Mouse (Mus musculus) CH12.LX (cell line): Measurements from ENCODE around the gene Snhg11. TPM values are rescaled to one million over a fixed set of nuclear protein-coding genes. Genes with fewer than 3 reads are reported as not detected.

Source experiments
- DNase-seq: peaks from one replicate; pipeline ENCODE4 v3.0.0-alpha.2; 2013; ENCODE audit errors: extremely low read depth
- H3K27ac ChIP-seq: 2 replicates; pipeline ENCODE4 v1.5.1; 2012; ENCODE audit warnings: low read depth, mild to moderate bottlenecking, control low read depth, moderate library complexity; ENCODE audit not compliant: insufficient read depth
- H3K27me3 ChIP-seq: replicated peaks from 2 replicates; pipeline ENCODE3; 2012; ENCODE audit warnings: inconsistent platforms
- H3K36me3 ChIP-seq, 2 experiments: replicated peaks in 1 of 2; 2 replicates each; pipeline versions ENCODE3 to v1.6.1; 2012; ENCODE audit warnings: inconsistent platforms in 1 of 2, low read length in 1 of 2, mild to moderate bottlenecking in 1 of 2, mixed read lengths in 1 of 2, moderate library complexity in 1 of 2; ENCODE audit not compliant: control insufficient read depth in 1 of 2, insufficient read depth in 1 of 2
- H3K4me1 ChIP-seq, 2 experiments: 2 replicates each; pipeline ENCODE4 v1.6.1; 2012; ENCODE audit warnings: inconsistent platforms in 1 of 2, moderate library complexity in 1 of 2; ENCODE audit not compliant: insufficient read depth in 2 of 2, control insufficient read depth in 1 of 2
- H3K4me2 ChIP-seq: 2 replicates; pipeline ENCODE4 v1.6.1; 2012; ENCODE audit warnings: low read depth, mild to moderate bottlenecking, control low read depth; ENCODE audit not compliant: poor library complexity, insufficient read depth, severe bottlenecking
- H3K4me3 ChIP-seq, 3 experiments: fragments of 150-350 bp in 1 of 3; sonication (generic) in 1 of 3; replicated peaks in 1 of 3; 2 replicates each; pipeline versions ENCODE3 to v1.5.1; 2011 to 2012; ENCODE audit warnings: low read depth in 2 of 3, low read length in 2 of 3, mild to moderate bottlenecking in 2 of 3, moderate library complexity in 2 of 3, control low read depth in 1 of 3, improper control_type of control experiment in 1 of 3, inconsistent platforms in 1 of 3, mixed read lengths in 1 of 3; ENCODE audit not compliant: poor library complexity in 1 of 3
- H3K79me2 ChIP-seq: replicated peaks from 2 replicates; pipeline ENCODE4 v1.6.1; 2012; ENCODE audit warnings: mild to moderate bottlenecking, moderate library complexity; ENCODE audit not compliant: control insufficient read depth, poor library complexity, insufficient read depth, severe bottlenecking; ENCODE audit errors: extremely low read depth
- H3K9ac ChIP-seq: 2 replicates; pipeline ENCODE4 v1.6.1; 2012; ENCODE audit warnings: low read depth, mild to moderate bottlenecking, control low read depth, moderate library complexity; ENCODE audit not compliant: insufficient read depth
- H3K9me3 ChIP-seq: replicated peaks from 2 replicates; pipeline ENCODE3; 2012; ENCODE audit warnings: low read length, inconsistent platforms, mixed read lengths
- BHLHE40 ChIP-seq: IDR thresholded peaks from 2 replicates; pipeline ENCODE4 v1.6.1; 2011; ENCODE audit warnings: mild to moderate bottlenecking, low read depth, low read length, improper control_type of control experiment
- CTCF ChIP-seq, 2 experiments: IDR thresholded peaks in 1 of 2; conservative IDR thresholded peaks in 1 of 2; 2 replicates each; pipeline ENCODE4 v1.5.1; 2011 to 2012; ENCODE audit warnings: low read depth in 2 of 2, low read length in 2 of 2, improper control_type of control experiment in 1 of 2, inconsistent platforms in 1 of 2, mild to moderate bottlenecking in 1 of 2, moderate library complexity in 1 of 2
- E2F4 ChIP-seq: IDR thresholded peaks from 2 replicates; pipeline ENCODE4 v1.6.1; 2011; ENCODE audit warnings: low read depth, low read length, improper control_type of control experiment; ENCODE audit not compliant: insufficient replicate concordance
- ELF1 ChIP-seq: IDR thresholded peaks from 2 replicates; pipeline ENCODE4 v1.6.1; 2014; ENCODE audit warnings: low read depth, mild to moderate bottlenecking, inconsistent platforms, low read length, improper control_type of control experiment
- GABPA ChIP-seq: IDR thresholded peaks from 2 replicates; pipeline ENCODE4 v1.6.1; 2012; ENCODE audit warnings: low read depth, low read length, improper control_type of control experiment, inconsistent platforms; ENCODE audit not compliant: insufficient replicate concordance
- HCFC1 ChIP-seq: IDR thresholded peaks from 2 replicates; pipeline ENCODE4 v1.6.1; 2012; ENCODE audit warnings: low read depth, mild to moderate bottlenecking, inconsistent platforms, low read length, improper control_type of control experiment
- JUND ChIP-seq: conservative IDR thresholded peaks from 2 replicates; pipeline ENCODE4 v1.6.1; 2011; ENCODE audit warnings: low read depth, low read length, improper control_type of control experiment
- KAT2A ChIP-seq: IDR thresholded peaks from 2 replicates; pipeline ENCODE4 v1.6.1; 2012; ENCODE audit warnings: low read length, improper control_type of control experiment, inconsistent platforms; ENCODE audit not compliant: insufficient replicate concordance
- MAX ChIP-seq: IDR thresholded peaks from 2 replicates; pipeline ENCODE4 v1.6.1; 2011; ENCODE audit warnings: low read length, improper control_type of control experiment
- MAZ ChIP-seq: IDR thresholded peaks from 2 replicates; pipeline ENCODE4 v1.6.1; 2012; ENCODE audit warnings: low read depth, mild to moderate bottlenecking, inconsistent platforms, low read length, improper control_type of control experiment, moderate library complexity
- MEF2A ChIP-seq: IDR thresholded peaks from 2 replicates; pipeline ENCODE4 v1.6.1; 2014; ENCODE audit warnings: low read depth, mild to moderate bottlenecking, inconsistent platforms, low read length, improper control_type of control experiment, borderline replicate concordance
- MXI1 ChIP-seq: IDR thresholded peaks from 2 replicates; pipeline ENCODE4 v1.6.1; 2011; ENCODE audit warnings: mild to moderate bottlenecking, low read depth, low read length, improper control_type of control experiment
- MYC ChIP-seq: IDR thresholded peaks from 2 replicates; pipeline ENCODE4 v1.6.1; 2011; ENCODE audit warnings: low read depth, mild to moderate bottlenecking, improper control_type of control experiment, low read length
- NELFE ChIP-seq: IDR thresholded peaks from 2 replicates; pipeline ENCODE4 v1.6.1; 2011; ENCODE audit warnings: low read depth, low read length, improper control_type of control experiment
- NRF1 ChIP-seq: IDR thresholded peaks from 2 replicates; pipeline ENCODE4 v1.6.1; 2014; ENCODE audit warnings: low read depth, mild to moderate bottlenecking, inconsistent platforms, low read length, improper control_type of control experiment, moderate library complexity
- PAX5 ChIP-seq: IDR thresholded peaks from 2 replicates; pipeline ENCODE4 v1.6.1; 2012; ENCODE audit warnings: low read length, inconsistent platforms, mixed read lengths
- SIN3A ChIP-seq: IDR thresholded peaks from 2 replicates; pipeline ENCODE4 v1.6.1; 2012; ENCODE audit warnings: low read length, improper control_type of control experiment, inconsistent platforms
- SMC3 ChIP-seq: IDR thresholded peaks from 2 replicates; pipeline ENCODE4 v1.6.1; 2011; ENCODE audit warnings: low read depth, low read length, improper control_type of control experiment
- TBP ChIP-seq: conservative IDR thresholded peaks from 2 replicates; pipeline ENCODE4 v1.6.1; 2011; ENCODE audit warnings: low read depth, low read length, improper control_type of control experiment
- TCF12 ChIP-seq: IDR thresholded peaks from 2 replicates; pipeline ENCODE4 v1.6.1; 2014; ENCODE audit warnings: low read depth, mild to moderate bottlenecking, inconsistent platforms, low read length, improper control_type of control experiment
- UBTF ChIP-seq: IDR thresholded peaks from 2 replicates; pipeline ENCODE4 v1.6.1; 2012; ENCODE audit warnings: low read depth, mild to moderate bottlenecking, inconsistent platforms, low read length, improper control_type of control experiment, moderate library complexity
- USF1 ChIP-seq: IDR thresholded peaks from 2 replicates; pipeline ENCODE4 v1.6.1; 2014; ENCODE audit warnings: low read depth, mild to moderate bottlenecking, inconsistent platforms, low read length, improper control_type of control experiment
- dilution Hi-C: fragments of 300-500 bp; cut with MboI; formaldehyde crosslinking; loops from 2 replicates; pipeline ENCODE4 v1.14.3; 2020; ENCODE audit warnings: low sequenced_read_pairs; ENCODE audit not compliant: extremely low pct_unique_long_range_greater_than_20kb, extremely low pct_ligation_motif_present
- in situ Hi-C: fragments of 300-500 bp; cut with MboI; formaldehyde crosslinking; loops from 3 replicates; pipeline ENCODE4 v1.14.3; 2019; ENCODE audit warnings: low sequenced_read_pairs, low pct_ligation_motif_present, low pct_unique_long_range_greater_than_20kb, mixed read lengths
- polyA plus RNA-seq: library from polyadenylated mRNA; unstranded; fragments of >175 nt; gene quantifications from 2 replicates; pipeline ENCODE4 v1.2.1, GENCODE M21; 2012; ENCODE audit warnings: low read depth; ENCODE audit not compliant: insufficient read length
- total RNA-seq, 2 experiments: library from RNA; depleted of rRNA; stranded (reverse); fragments of 300-350 nt in 1 of 2; fragments of >200 nt in 1 of 2; gene quantifications; 2 replicates each; pipeline ENCODE4 v1.2.3; 2012 to 2014

Gene Snhg11
- total and polyA plus RNA-seq, 3 experiments: 0.04 to 0.13 TPM; not detected in 1

- no peak overlapping the region for H3K9ac ChIP-seq
- TF ChIP-seq USF1: no peak
- no peak for TF ChIP-seq BHLHE40
- no peak for TF ChIP-seq MAX
- TF ChIP-seq ELF1: no peak
- no peak for TF ChIP-seq SIN3A
- no peak for TF ChIP-seq MEF2A
- no peak for TF ChIP-seq MXI1
- H3K36me3 ChIP-seq: peaks cover 12 to 15% of the 10 kb centered on the region in 2 experiments
- in situ Hi-C loops: loop anchor here (25.0 kb wide), 1 partner anchor 273 kb away; no protein-coding TSS in a partner anchor
- no peaks in the 10 kb centered on the region for H3K9me3 ChIP-seq
- H3K79me2 ChIP-seq: peaks cover 22% of the 10 kb centered on the region
- no peaks in the 10 kb centered on the region for H3K27me3 ChIP-seq
- H3K4me2 ChIP-seq: no peak overlapping the region
- no peak for DNase-seq
- H3K4me3 ChIP-seq: no peak overlapping the region
- H3K4me1 ChIP-seq: peaks cover 3 to 11% of the 10 kb centered on the region in 2 experiments
- dilution Hi-C loops: no loop called here
- no peak overlapping the region for H3K27ac ChIP-seq
Measured at GRCm38 (mm10) chr2:158364175-158364574, 11.3 kb upstream of the Snhg11 start.

- in situ Hi-C loops: loop anchor here (25.0 kb wide), 1 partner anchor 272 kb away; no protein-coding TSS in a partner anchor
- dilution Hi-C loops: no loop called here
- TF ChIP-seq USF1: no peak
- TF ChIP-seq GABPA: no peak
- no peak for TF ChIP-seq PAX5
- TF ChIP-seq MAZ: no peak
- TF ChIP-seq E2F4: no peak
- TF ChIP-seq, all 38 proteins: peak for 0
Measured at GRCm38 (mm10) chr2:158365099-158365850, 10.2 kb upstream of the Snhg11 start.

DNA sequence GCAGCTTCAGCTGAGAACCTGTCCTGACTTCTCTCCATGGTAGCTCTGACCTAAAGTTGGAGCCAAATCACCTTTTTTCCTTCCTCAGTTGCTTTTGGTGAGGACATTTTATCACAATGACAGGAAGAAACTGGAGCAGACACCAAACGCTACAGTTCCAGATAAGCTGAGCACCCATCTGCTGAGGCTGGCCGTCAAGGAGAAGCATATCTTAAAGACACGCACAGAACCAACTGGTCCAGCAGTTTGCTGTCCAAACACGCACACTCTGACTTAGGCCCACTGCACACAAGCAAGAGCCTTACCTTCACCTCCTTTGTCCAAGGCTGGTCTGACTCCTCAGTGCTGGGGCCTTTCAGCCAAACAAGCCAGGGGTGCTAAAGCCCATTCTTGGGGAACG lies 7.8 kb upstream of the Snhg11 start:
- H3K4me1 ChIP-seq: peaks cover 0 to 3% of the 10 kb centered on the region in 2 experiments; a peak in 1 of 4 replicates
- in situ Hi-C loops (loop anchor here (25.0 kb wide), 1 partner anchor 270 kb away; no protein-coding TSS in a partner anchor), dilution Hi-C loops (no loop called here)
- no peaks in the 10 kb centered on the region for H3K27me3 ChIP-seq
- no peaks in the 10 kb centered on the region for H3K9me3 ChIP-seq
- H3K4me3 ChIP-seq: no peak overlapping the region
- no peak overlapping the region for H3K9ac ChIP-seq
- TF ChIP-seq NRF1 (no peak), ELF1 (no peak), TBP (no peak), NELFE (no peak), MYC (no peak), HCFC1 (no peak), UBTF (no peak), TCF12 (no peak), KAT2A (no peak), MXI1 (no peak), JUND (no peak), SMC3 (no peak), PAX5 (no peak), CTCF (conservative IDR thresholded peaks at IDR 0.05 in 1 of 2, IDR thresholded peaks at IDR 0.05 in 1 of 2; ENCODE audit: low read depth in 2 of 2, low read length in 2 of 2) (no peak)
- DNase-seq: no peak
- no peak overlapping the region for H3K4me2 ChIP-seq
- H3K79me2 ChIP-seq: no peaks in the 10 kb centered on the region
- H3K36me3 ChIP-seq: no peaks in the 10 kb centered on the region
- no peak overlapping the region for H3K27ac ChIP-seq

More at GRCm38 (mm10) chr2:158365099-158365850, 10.2 kb upstream of the Snhg11 start:
- H3K9me3 ChIP-seq: no peaks in the 10 kb centered on the region
- H3K36me3 ChIP-seq: peaks cover 1 to 4% of the 10 kb centered on the region in 2 experiments
- H3K9ac ChIP-seq: no peak overlapping the region
- peaks cover 11% of the 10 kb centered on the region for H3K79me2 ChIP-seq
- H3K27me3 ChIP-seq: no peaks in the 10 kb centered on the region
- H3K4me2 ChIP-seq: no peak overlapping the region
- peaks cover 0 to 7% of the 10 kb centered on the region in 2 experiments; a peak in 2 of 4 replicates for H3K4me1 ChIP-seq
- H3K4me3 ChIP-seq: no peak overlapping the region
- no peak for DNase-seq
- H3K27ac ChIP-seq: no peak overlapping the region
